Comparison of ENCODE assay signal across 8 mouse cellular contexts in the genomic region with DNA sequence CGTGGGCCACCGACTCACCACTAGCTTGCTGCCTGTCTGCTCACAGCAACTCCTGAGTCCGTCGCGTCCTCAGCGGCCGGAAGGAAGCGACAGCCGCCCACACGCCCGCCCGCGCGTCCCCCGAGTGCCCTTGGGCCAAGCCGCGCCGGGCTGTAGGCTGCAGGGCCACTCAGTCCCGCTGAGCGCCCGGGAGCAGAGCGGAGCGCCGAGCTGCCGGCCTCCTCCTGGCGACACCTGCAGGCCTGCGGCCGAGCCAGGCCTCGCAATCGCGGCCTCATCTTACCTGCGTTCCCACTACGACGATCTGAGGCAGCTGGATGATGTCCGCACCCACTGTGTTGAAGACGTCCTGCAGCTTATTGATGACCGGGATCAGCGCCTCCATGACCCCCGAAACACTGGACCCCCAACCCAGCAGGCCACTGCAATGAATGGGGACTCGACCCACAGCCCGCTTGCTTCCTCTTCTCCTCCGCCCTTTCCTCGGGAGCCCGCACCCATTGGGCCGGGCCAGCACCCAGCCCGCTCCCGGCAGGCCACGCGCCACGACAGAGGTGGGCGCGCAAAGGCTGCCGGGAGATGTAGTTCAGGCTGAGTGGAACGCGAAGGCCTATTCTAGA. TPM values are rescaled to one million over a fixed set of nuclear protein-coding genes. Genes with fewer than 3 reads are reported as not detected.
DNase-seq lines count a peak whose midpoint lies in the region; ATAC-seq and TF ChIP-seq lines count a peak whose summit lies in the region.

Gene Dnm1l, minus strand, starts transcription at position 479 of the 620 bp plus-strand sequence.

- peak; percentile 94 for DNase-seq in A20 (ENCODE audit: low read depth, low spot score)
- peak; percentile 90 to 91 for DNase-seq in heart, adult 9 months (ENCODE audit: low spot score in 2 of 2)
- DNase-seq in monocyte, adult 2 months (ENCODE audit: low read depth in 1 of 2, low spot score in 2 of 2): peak; percentile 68 to 81
- peak; percentile 93 to 94 for DNase-seq in spleen, postnatal 36 days (ENCODE audit: low spot score in 2 of 2)

- 0 out of 2 replicates have a peak, but pooled peaks have one; percentile 77 for TF ChIP-seq POLR2A in bone marrow macrophage, adult 2 months (IDR thresholded peaks at IDR 0.05; ENCODE audit: borderline replicate concordance, low read depth, low read length)
- TF ChIP-seq POLR2A in embryonic fibroblast, embryonic 13.5 days (IDR thresholded peaks at IDR 0.05; ENCODE audit: low read depth, low read length): peak; percentile 90

- no peak for TF ChIP-seq CTCF in bone marrow macrophage, adult 2 months (IDR thresholded peaks at IDR 0.05; ENCODE audit: low read depth, low read length)
- no peak for TF ChIP-seq CTCF in embryonic fibroblast, embryonic 13.5 days (IDR thresholded peaks at IDR 0.05; ENCODE audit: borderline replicate concordance, insufficient read depth, low read length)

- H3K4me1 ChIP-seq in bone marrow macrophage, adult 2 months (ENCODE audit: control insufficient read depth, insufficient read depth, low read length): peaks cover 3% of the 10 kb centered on the region; the same call in 1 of the 2 replicates
- H3K4me1 ChIP-seq in embryonic fibroblast, embryonic 13.5 days (ENCODE audit: control insufficient read depth, insufficient read depth, low read length): no peaks in the 10 kb centered on the region; the same call in 1 of the 2 replicates
- peaks cover 7% of the 10 kb centered on the region for H3K4me1 ChIP-seq in kidney, embryonic 14.5 days (ENCODE audit: control insufficient read depth, insufficient read depth, low read length)
- H3K4me1 ChIP-seq in limb, embryonic 15.5 days: peaks cover 5% of the 10 kb centered on the region; the same call in 1 of the 2 replicates

- peak within 1 kb of the TSS; percentile 73 for H3K4me3 ChIP-seq in bone marrow macrophage, adult 2 months (ENCODE audit: insufficient read depth, low read length)
- peak within 1 kb of the TSS; percentile 70 for H3K4me3 ChIP-seq in embryonic fibroblast, embryonic 13.5 days (ENCODE audit: insufficient read depth, low read length)
- peak within 1 kb of the TSS; percentile 70 for H3K4me3 ChIP-seq in kidney, embryonic 14.5 days (ENCODE audit: low read length)
- peak within 1 kb of the TSS; percentile 97 for H3K4me3 ChIP-seq in limb, embryonic 15.5 days

- H3K9me3 ChIP-seq in kidney, embryonic 14.5 days (ENCODE audit: control insufficient read depth, low read length): no peaks in the 10 kb centered on the region; the same call in 1 of the 2 replicates
- H3K9me3 ChIP-seq in limb, embryonic 15.5 days: no peaks in the 10 kb centered on the region

- peak; percentile 100 for ATAC-seq in kidney, embryonic 14.5 days (ENCODE audit: low FRiP score, low TSS enrichment)
- peak; percentile 97 for ATAC-seq in limb, embryonic 15.5 days (ENCODE audit: insufficient number of reproducible peaks, low FRiP score, low TSS enrichment, low read depth)

- H3K27me3 ChIP-seq in kidney, embryonic 14.5 days (ENCODE audit: control insufficient read depth, insufficient read depth, low read length): no peaks in the 10 kb centered on the region
- H3K27me3 ChIP-seq in limb, embryonic 15.5 days: no peaks in the 10 kb centered on the region

- peak within 1 kb of the TSS; percentile 64 for H3K27ac ChIP-seq in bone marrow macrophage, adult 2 months (ENCODE audit: insufficient read depth, low read depth, low read length)
- H3K27ac ChIP-seq in embryonic fibroblast, embryonic 13.5 days (ENCODE audit: insufficient read depth, low read length): peak within 1 kb of the TSS; percentile 32
- H3K27ac ChIP-seq in kidney, embryonic 14.5 days (ENCODE audit: low read depth, low read length): peak within 1 kb of the TSS; percentile 83
- H3K27ac ChIP-seq in limb, embryonic 15.5 days: peak within 1 kb of the TSS; percentile 89

- peak within 1 kb of the TSS; percentile 68 for H3K4me2 ChIP-seq in kidney, embryonic 14.5 days (replicated peaks; ENCODE audit: low read depth, low read length)
- H3K4me2 ChIP-seq in limb, embryonic 15.5 days: peak within 1 kb of the TSS; percentile 52

- under 1% methylated on average over 55 of the region's 55 CpGs for WGBS in kidney, embryonic 14.5 days
- WGBS in limb, embryonic 15.5 days: under 1% methylated on average over 55 of the region's 55 CpGs

- H3K36me3 ChIP-seq in kidney, embryonic 14.5 days (ENCODE audit: control insufficient read depth, insufficient read depth, low read length): no peaks in the 10 kb centered on the region
- H3K36me3 ChIP-seq in limb, embryonic 15.5 days: no peaks in the 10 kb centered on the region

- H3K9ac ChIP-seq in kidney, embryonic 14.5 days (ENCODE audit: low read depth, low read length): peak within 1 kb of the TSS; percentile 80
- peak within 1 kb of the TSS; percentile 93 for H3K9ac ChIP-seq in limb, embryonic 15.5 days

RNA-seq across cellular contexts. Expression of gene Dnm1l, which starts in this region (rescaled TPM):
- 39.0 and 40.9 TPM in 2 replicates for polyA plus RNA-seq in bone marrow macrophage, adult 2 months (2012; ENCODE audit: insufficient read depth, insufficient read length, missing spikeins)
- 95.7 and 105 TPM in 2 replicates for polyA plus RNA-seq in embryonic fibroblast, embryonic 13.5 days (2011; ENCODE audit: insufficient read length, low read depth, missing spikeins)
- 53.6 and 61.9 TPM in 2 replicates for polyA plus RNA-seq in kidney, embryonic 14.5 days (2014; fragmentation: Nextera tagmentation; extraction: Ambion mirVana)
- polyA plus RNA-seq in limb, embryonic 15.5 days (2015; fragmentation: Nextera tagmentation; extraction: Ambion mirVana): 54.4 and 56.2 TPM in 2 replicates

Comparison
In these comparisons a context has a peak if more than half of its experiments do, and no peak if none do; other contexts are left out.
1. Peak in every context shown above with its lines: DNase-seq, ATAC-seq, H3K4me3 ChIP-seq and H3K27ac ChIP-seq.
2. H3K27ac ChIP-seq: peak in every context shown above with its lines; median percentile 89 in limb, embryonic 15.5 days; 83 in kidney, embryonic 14.5 days; 64 in bone marrow macrophage, adult 2 months; 32 in embryonic fibroblast, embryonic 13.5 days.